Mouse (Mus musculus): Measurements from ENCODE around the gene Tepp. TPM values are rescaled to one million over a fixed set of nuclear protein-coding genes. Genes with fewer than 3 reads are reported as not detected.

The Tepp gene
- 0.43 TPM in 1 of 2 replicates, not detected in the other for polyA plus RNA-seq (2014; fragmentation: Nextera tagmentation; extraction: Ambion mirVana)

- Histone ChIP-seq H3K27me3 (ENCODE audit: control insufficient read depth, insufficient read depth, low read length) (no peaks in the 10 kb centered on the region), H3K36me3 (ENCODE audit: control insufficient read depth, insufficient read depth, low read length) (no peaks in the 10 kb centered on the region), H3K9ac (ENCODE audit: low read depth, low read length) (no peak within 1 kb of the TSS), H3K4me2 (replicated peaks; ENCODE audit: low read depth, low read length) (no peak within 1 kb of the TSS), H3K4me1 (ENCODE audit: control insufficient read depth, insufficient read depth, low read length) (no peaks in the 10 kb centered on the region), H3K9me3 (ENCODE audit: control insufficient read depth, low read length) (no peaks in the 10 kb centered on the region), H3K4me3 (ENCODE audit: low read length) (no peak within 1 kb of the TSS), H3K27ac (ENCODE audit: low read depth, low read length) (no peak within 1 kb of the TSS)
- no peak for ATAC-seq (ENCODE audit: low FRiP score, low TSS enrichment)
- WGBS = 40% methylated on average over 6 of the region's 6 CpGs
These were observed at the start of gene Tepp for GRCm38 (mm10) chr8:95310342-95310970. TSS of gene Tepp (plus strand) at chr8:95310566.

DNA sequence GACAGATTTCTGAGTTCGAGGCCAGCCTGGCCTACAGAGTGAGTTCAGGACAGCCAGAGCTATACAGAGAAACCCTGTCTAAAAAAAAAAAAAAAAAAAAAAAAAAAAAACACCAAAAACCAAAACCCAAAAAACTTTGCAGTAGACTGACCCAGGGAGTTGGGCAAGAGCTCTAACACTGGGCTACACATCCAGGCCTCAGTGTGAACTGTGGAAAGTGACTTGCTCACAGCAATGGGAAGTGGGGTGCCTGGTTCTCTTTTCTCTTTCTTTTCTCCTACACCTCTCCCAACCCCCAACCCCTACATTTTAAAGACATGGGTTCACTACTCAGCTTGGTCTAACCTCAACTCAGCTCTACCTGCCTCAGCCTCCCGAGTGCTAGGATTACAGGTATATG, 48.2 kb upstream of the Tepp start:
- WGBS = 93% methylated on average over 2 of the region's 2 CpGs
- H3K27ac ChIP-seq (ENCODE audit: low read depth, low read length) = no peak overlapping the region

GRCm38 (mm10) chr8:95270501-95270900, 39.9 kb upstream of the Tepp start:
- WGBS = 84% methylated on average over 12 of the region's 12 CpGs
- ATAC-seq (ENCODE audit: low FRiP score, low TSS enrichment) = no peak

More for the DNA sequence above, 48.2 kb upstream of the Tepp start:
- no peak for ATAC-seq (ENCODE audit: low FRiP score, low TSS enrichment)
- H3K4me2 ChIP-seq (replicated peaks; ENCODE audit: low read depth, low read length) = no peak overlapping the region
- no peaks in the 10 kb centered on the region for H3K4me1 ChIP-seq (ENCODE audit: control insufficient read depth, insufficient read depth, low read length)
- H3K27me3 ChIP-seq (ENCODE audit: control insufficient read depth, insufficient read depth, low read length) = no peaks in the 10 kb centered on the region
- H3K4me3 ChIP-seq (ENCODE audit: low read length) = no peak overlapping the region
- no peaks in the 10 kb centered on the region for H3K36me3 ChIP-seq (ENCODE audit: control insufficient read depth, insufficient read depth, low read length)
- H3K9ac ChIP-seq (ENCODE audit: low read depth, low read length) = no peak overlapping the region
- no peaks in the 10 kb centered on the region for H3K9me3 ChIP-seq (ENCODE audit: control insufficient read depth, low read length)

DNA sequence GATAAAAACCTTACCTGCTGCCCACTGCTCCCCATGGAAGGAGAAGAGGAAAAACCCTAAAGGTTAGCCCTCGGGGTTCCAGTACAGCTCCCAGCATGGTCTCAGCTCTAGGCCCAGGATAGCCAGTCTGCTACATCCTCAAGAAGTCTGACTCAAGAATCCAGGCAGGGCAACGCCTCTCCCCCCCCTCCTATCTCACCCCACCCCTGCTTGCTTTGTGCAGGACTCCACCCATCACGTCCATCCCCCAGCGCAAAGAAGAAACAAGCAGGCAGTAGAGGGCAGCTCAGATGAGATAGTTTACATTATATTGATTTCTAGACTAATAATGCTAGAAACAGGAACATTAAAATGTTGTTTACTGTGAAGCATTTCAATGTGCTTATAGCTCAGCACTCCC, 38.5 kb upstream of the Tepp start:
- H3K4me3 ChIP-seq (ENCODE audit: low read length) = no peak overlapping the region
- no peak overlapping the region for H3K9ac ChIP-seq (ENCODE audit: low read depth, low read length)
- H3K4me1 ChIP-seq (ENCODE audit: control insufficient read depth, insufficient read depth, low read length) = no peaks in the 10 kb centered on the region
- H3K27ac ChIP-seq (ENCODE audit: low read depth, low read length) = no peak overlapping the region
- no peaks in the 10 kb centered on the region for H3K36me3 ChIP-seq (ENCODE audit: control insufficient read depth, insufficient read depth, low read length)
- no peak for ATAC-seq (ENCODE audit: low FRiP score, low TSS enrichment)
- no peaks in the 10 kb centered on the region for H3K9me3 ChIP-seq (ENCODE audit: control insufficient read depth, low read length)
- no peak overlapping the region for H3K4me2 ChIP-seq (replicated peaks; ENCODE audit: low read depth, low read length)
- WGBS = 35% methylated on average over 4 of the region's 4 CpGs
- no peaks in the 10 kb centered on the region for H3K27me3 ChIP-seq (ENCODE audit: control insufficient read depth, insufficient read depth, low read length)

More at GRCm38 (mm10) chr8:95270501-95270900, 39.9 kb upstream of the Tepp start:
- no peaks in the 10 kb centered on the region for H3K9me3 ChIP-seq (ENCODE audit: control insufficient read depth, low read length)
- no peak overlapping the region for H3K9ac ChIP-seq (ENCODE audit: low read depth, low read length)
- no peaks in the 10 kb centered on the region for H3K4me1 ChIP-seq (ENCODE audit: control insufficient read depth, insufficient read depth, low read length)
- no peak overlapping the region for H3K27ac ChIP-seq (ENCODE audit: low read depth, low read length)
- H3K36me3 ChIP-seq (ENCODE audit: control insufficient read depth, insufficient read depth, low read length) = no peaks in the 10 kb centered on the region
- H3K4me2 ChIP-seq (replicated peaks; ENCODE audit: low read depth, low read length) = no peak overlapping the region
- H3K27me3 ChIP-seq (ENCODE audit: control insufficient read depth, insufficient read depth, low read length) = no peaks in the 10 kb centered on the region
- no peak overlapping the region for H3K4me3 ChIP-seq (ENCODE audit: low read length)

- Histone ChIP-seq H3K4me1 (ENCODE audit: control insufficient read depth, insufficient read depth, low read length) (no peaks in the 10 kb centered on the region), H3K9ac (ENCODE audit: low read depth, low read length) (no peak overlapping the region), H3K4me2 (replicated peaks; ENCODE audit: low read depth, low read length) (no peak overlapping the region), H3K27ac (ENCODE audit: low read depth, low read length) (no peak overlapping the region), H3K9me3 (ENCODE audit: control insufficient read depth, low read length) (no peaks in the 10 kb centered on the region), H3K27me3 (ENCODE audit: control insufficient read depth, insufficient read depth, low read length) (no peaks in the 10 kb centered on the region), H3K36me3 (ENCODE audit: control insufficient read depth, insufficient read depth, low read length) (no peaks in the 10 kb centered on the region), H3K4me3 (ENCODE audit: low read length) (no peak overlapping the region)
- no peak for ATAC-seq (ENCODE audit: low FRiP score, low TSS enrichment)
- WGBS = 48% methylated on average over 2 of the region's 2 CpGs
These were observed 37.5 kb upstream of the Tepp start for GRCm38 (mm10) chr8:95272871-95273270.

GRCm38 (mm10) chr8:95281493-95281892, 28.9 kb upstream of the Tepp start:
- H3K36me3 ChIP-seq (ENCODE audit: control insufficient read depth, insufficient read depth, low read length) = no peaks in the 10 kb centered on the region
- H3K27me3 ChIP-seq (ENCODE audit: control insufficient read depth, insufficient read depth, low read length) = no peaks in the 10 kb centered on the region
- WGBS = 74% methylated on average over 5 of the region's 5 CpGs
- H3K27ac ChIP-seq (ENCODE audit: low read depth, low read length) = no peak overlapping the region
- no peak overlapping the region for H3K9ac ChIP-seq (ENCODE audit: low read depth, low read length)
- H3K4me1 ChIP-seq (ENCODE audit: control insufficient read depth, insufficient read depth, low read length) = no peaks in the 10 kb centered on the region
- H3K4me3 ChIP-seq (ENCODE audit: low read length) = no peak overlapping the region
- no peak for ATAC-seq (ENCODE audit: low FRiP score, low TSS enrichment)
- no peaks in the 10 kb centered on the region for H3K9me3 ChIP-seq (ENCODE audit: control insufficient read depth, low read length)
- no peak overlapping the region for H3K4me2 ChIP-seq (replicated peaks; ENCODE audit: low read depth, low read length)

- no peak for ATAC-seq (ENCODE audit: low FRiP score, low TSS enrichment)
- Histone ChIP-seq H3K4me1 (ENCODE audit: control insufficient read depth, insufficient read depth, low read length) (no peaks in the 10 kb centered on the region; the same call in 1 of the 2 replicates), H3K27ac (ENCODE audit: low read depth, low read length) (no peak overlapping the region), H3K36me3 (ENCODE audit: control insufficient read depth, insufficient read depth, low read length) (no peaks in the 10 kb centered on the region), H3K4me3 (ENCODE audit: low read length) (no peak overlapping the region), H3K4me2 (replicated peaks; ENCODE audit: low read depth, low read length) (no peak overlapping the region), H3K9ac (ENCODE audit: low read depth, low read length) (no peak overlapping the region), H3K27me3 (ENCODE audit: control insufficient read depth, insufficient read depth, low read length) (no peaks in the 10 kb centered on the region), H3K9me3 (ENCODE audit: control insufficient read depth, low read length) (no peaks in the 10 kb centered on the region)
- 71% methylated on average over 6 of the region's 6 CpGs for WGBS
These were observed 21.2 kb upstream of the Tepp start for GRCm38 (mm10) chr8:95289066-95289650.

DNA sequence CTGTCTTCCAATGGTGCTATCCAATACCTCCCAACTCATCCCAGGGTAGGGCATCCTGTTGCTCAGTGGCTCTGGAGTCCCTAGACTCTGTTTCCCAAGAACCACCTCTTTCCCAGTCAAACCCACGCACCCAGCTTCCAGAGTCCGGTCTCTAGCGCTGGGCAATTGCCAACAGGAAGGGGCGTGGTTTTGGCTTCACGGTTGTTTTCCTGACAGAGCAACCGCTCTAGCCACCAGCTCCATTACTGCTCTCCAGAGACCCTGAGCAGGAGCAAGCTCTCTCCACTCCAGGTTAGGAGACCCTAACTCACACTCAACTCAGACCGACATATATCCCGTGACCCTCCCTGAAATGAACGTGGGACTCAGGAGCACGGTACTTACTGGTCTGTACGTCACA, 17.2 kb upstream of the Tepp start:
- no peaks in the 10 kb centered on the region; the same call in 1 of the 2 replicates for H3K4me1 ChIP-seq (ENCODE audit: control insufficient read depth, insufficient read depth, low read length)
- no peaks in the 10 kb centered on the region for H3K36me3 ChIP-seq (ENCODE audit: control insufficient read depth, insufficient read depth, low read length)
- H3K4me3 ChIP-seq (ENCODE audit: low read length) = peak overlapping the region; percentile 9; the same call in 1 of the 2 replicates
- no peak overlapping the region for H3K27ac ChIP-seq (ENCODE audit: low read depth, low read length)
- H3K27me3 ChIP-seq (ENCODE audit: control insufficient read depth, insufficient read depth, low read length) = no peaks in the 10 kb centered on the region
- no peaks in the 10 kb centered on the region for H3K9me3 ChIP-seq (ENCODE audit: control insufficient read depth, low read length)
- 75% methylated on average over 11 of the region's 11 CpGs for WGBS
- H3K9ac ChIP-seq (ENCODE audit: low read depth, low read length) = no peak overlapping the region
- peak overlapping the region; percentile 24; the same call in 1 of the 2 replicates for H3K4me2 ChIP-seq (replicated peaks; ENCODE audit: low read depth, low read length)
- peak; percentile 56; the same call in 1 of the 2 replicates for ATAC-seq (ENCODE audit: low FRiP score, low TSS enrichment)

GRCm38 (mm10) chr8:95293891-95294290, 16.5 kb upstream of the Tepp start:
- H3K4me2 ChIP-seq (replicated peaks; ENCODE audit: low read depth, low read length) = peak overlapping the region; percentile 24
- no peak overlapping the region for H3K9ac ChIP-seq (ENCODE audit: low read depth, low read length)
- H3K27ac ChIP-seq (ENCODE audit: low read depth, low read length) = no peak overlapping the region
- no peaks in the 10 kb centered on the region for H3K9me3 ChIP-seq (ENCODE audit: control insufficient read depth, low read length)
- no peak overlapping the region for H3K4me3 ChIP-seq (ENCODE audit: low read length)
- no peaks in the 10 kb centered on the region; the same call in 1 of the 2 replicates for H3K4me1 ChIP-seq (ENCODE audit: control insufficient read depth, insufficient read depth, low read length)
- ATAC-seq (ENCODE audit: low FRiP score, low TSS enrichment) = peak; percentile 76; the same call in 1 of the 2 replicates
- 66% methylated on average over 7 of the region's 7 CpGs for WGBS
- H3K27me3 ChIP-seq (ENCODE audit: control insufficient read depth, insufficient read depth, low read length) = no peaks in the 10 kb centered on the region
- H3K36me3 ChIP-seq (ENCODE audit: control insufficient read depth, insufficient read depth, low read length) = no peaks in the 10 kb centered on the region

Data from kidney, embryonic 14.5 days (tissue).